Mouse (Mus musculus) cerebellum, adult 2 months (tissue): ENCODE measurements around the gene Zfp57.

Experiments
- CTCF ChIP-seq: fragments of 200-500 bp; IDR thresholded peaks from 2 replicates; pipeline ENCODE4 v1.5.1; 2011; ENCODE audit warnings: low read depth, mild to moderate bottlenecking, control low read depth, low read length, moderate library complexity, borderline replicate concordance; ENCODE audit not compliant: insufficient read depth
- POLR2A ChIP-seq: fragments of 200-500 bp; IDR thresholded peaks from 2 replicates; pipeline ENCODE4 v1.6.1; 2011; ENCODE audit warnings: low read length, control low read depth, borderline replicate concordance; ENCODE audit not compliant: insufficient read depth

DNA sequence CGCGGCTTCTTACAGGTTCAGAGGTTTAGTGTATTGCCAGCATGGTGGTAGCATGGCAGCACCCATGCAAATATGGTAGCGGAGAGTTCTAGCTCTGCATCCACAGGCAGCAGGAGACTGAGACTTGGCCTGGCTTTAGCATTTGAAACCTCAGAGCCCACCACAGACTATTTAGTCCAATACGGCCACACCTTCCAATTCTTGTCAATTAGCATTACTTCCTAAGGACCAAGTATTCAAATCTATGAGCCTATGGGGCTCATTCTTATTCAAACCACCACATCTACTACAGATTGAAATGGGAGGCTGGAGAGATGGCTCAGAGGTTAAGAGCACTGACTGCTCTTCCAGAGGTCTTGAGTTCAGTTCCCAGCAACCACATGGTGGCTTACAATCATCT lies 26.5 kb downstream of the Zfp57 start:
- TF ChIP-seq POLR2A (no peak), CTCF (no peak)
